Mouse (Mus musculus): ENCODE measurements at regions not wholly inside any gene's neighbourhood (a gene's known extent, or its start where the extent isn't known, plus 50 kb on each side); places are given as distances from the start of the nearest gene placed in this dataset.

DNA sequence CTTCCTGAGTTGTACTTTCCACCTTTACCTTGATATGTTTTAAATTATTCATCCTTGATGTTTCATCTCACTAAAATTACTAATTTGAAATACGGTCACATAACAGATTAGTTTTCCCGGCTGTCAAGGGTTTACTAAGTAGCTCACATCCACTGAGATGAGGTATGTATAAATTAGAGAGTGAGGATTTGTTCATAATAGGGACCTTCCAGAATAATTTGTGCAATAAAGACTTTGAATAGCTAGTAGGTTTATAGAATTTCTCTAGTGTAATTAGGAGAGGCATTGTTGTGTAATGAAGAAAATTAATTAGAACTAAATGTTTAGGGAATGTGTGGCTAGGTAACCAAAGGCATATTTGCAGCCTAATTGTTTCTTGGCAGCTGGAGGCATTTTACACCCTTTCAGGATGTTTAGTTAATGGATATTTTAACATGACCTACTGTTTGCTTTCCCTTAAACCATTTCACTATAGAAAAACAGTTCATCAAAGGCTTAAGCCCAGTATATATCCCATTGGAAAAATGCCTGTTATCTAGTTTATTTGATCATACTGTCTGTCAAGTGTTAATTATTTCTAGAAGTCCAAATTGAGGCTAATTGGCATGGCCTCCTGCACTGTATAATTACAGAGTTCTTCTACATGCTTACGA is 70.8 kb downstream of the Mat2b start:
- no peak for DNase-seq (ENCODE audit: low read depth, low spot score)

DNA sequence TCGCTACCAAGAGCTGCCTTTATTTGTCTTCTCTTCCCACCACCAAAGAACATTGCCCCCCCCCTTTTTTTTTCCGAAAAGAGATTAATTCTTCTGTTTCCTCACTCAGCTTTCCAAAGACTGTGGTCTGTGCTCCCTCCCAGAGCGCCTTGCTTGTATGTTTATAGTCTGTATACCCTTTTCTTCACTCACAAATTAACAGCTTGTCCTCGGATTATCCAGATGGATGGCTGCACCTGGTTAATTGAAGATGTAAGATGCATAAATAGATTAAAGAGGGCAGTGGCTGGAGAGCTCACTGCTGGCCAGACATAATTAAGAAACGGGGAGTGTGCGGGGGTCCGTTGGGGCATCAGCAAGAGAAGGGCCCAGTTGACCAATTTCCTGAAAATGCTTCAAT is 75.0 kb downstream of the Mat2b start:
- no peak for DNase-seq (ENCODE audit: low read depth, low spot score)

GRCm38 (mm10) chr11:40603008-40603407 is 92.0 kb downstream of the Mat2b start:
- no peak for DNase-seq (ENCODE audit: low read depth, low spot score)

GRCm38 (mm10) chr11:40601572-40601909 is 93.5 kb downstream of the Mat2b start:
- peak; percentile 38 for DNase-seq (ENCODE audit: low read depth, low spot score)

- no peak for DNase-seq (ENCODE audit: low read depth, low spot score)
Measured at GRCm38 (mm10) chr11:40600773-40601571, 94.0 kb downstream of the Mat2b start.

GRCm38 (mm10) chr11:40599956-40600772 is 94.8 kb downstream of the Mat2b start:
- DNase-seq (ENCODE audit: low read depth, low spot score): peak; percentile 51

- no peak for DNase-seq (ENCODE audit: low read depth, low spot score)
Measured at GRCm38 (mm10) chr11:40596347-40596746, 98.7 kb downstream of the Mat2b start.

DNA sequence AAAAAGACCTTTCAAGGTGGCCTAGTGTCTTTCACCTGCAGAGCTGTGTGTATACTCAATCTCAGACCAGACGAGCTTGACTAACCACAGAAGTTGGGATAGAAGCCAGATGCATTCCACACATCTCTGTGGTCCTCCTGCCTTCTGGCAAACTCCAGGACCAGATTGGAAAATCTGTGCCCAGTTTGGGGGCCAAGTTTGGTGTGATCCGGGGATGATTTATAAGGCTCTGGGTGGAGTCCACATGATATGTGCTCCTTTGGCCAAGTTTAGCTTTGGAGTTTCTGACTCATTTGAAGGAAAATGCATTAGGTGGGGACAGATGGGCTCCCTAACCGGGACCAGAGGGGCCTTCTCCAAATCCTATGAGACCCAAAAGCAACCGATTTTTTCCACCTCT is 102.9 kb downstream of the Mat2b start:
- no peak for DNase-seq (ENCODE audit: low read depth, low spot score)

DNA sequence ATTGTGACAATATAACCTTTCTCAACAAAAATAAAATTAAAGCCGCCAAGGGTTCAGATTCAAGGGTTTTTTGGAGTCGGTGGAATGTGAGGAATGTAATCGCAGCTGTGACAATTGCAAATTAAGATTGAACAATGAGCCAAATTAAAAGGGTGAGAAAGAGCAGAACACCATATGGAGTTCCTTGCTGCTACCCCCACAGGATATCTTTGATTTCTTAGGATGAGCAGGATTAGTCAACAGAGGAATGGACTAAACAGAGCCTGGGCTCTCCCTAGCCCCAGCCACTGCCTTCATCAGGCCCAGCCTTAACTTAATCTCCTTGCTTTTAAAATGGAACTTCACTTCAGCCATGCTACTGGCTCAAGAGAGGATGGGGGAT is 121.3 kb downstream of the Mat2b start:
- no peak for DNase-seq (ENCODE audit: low read depth, low spot score)

GRCm38 (mm10) chr11:40572953-40573757 is 121.8 kb downstream of the Mat2b start:
- DNase-seq (ENCODE audit: low read depth, low spot score): no peak

GRCm38 (mm10) chr11:40562866-40563265 is 132.1 kb downstream of the Mat2b start:
- no peak for DNase-seq (ENCODE audit: low read depth, low spot score)

GRCm38 (mm10) chr11:40561983-40562382 is 133.0 kb downstream of the Mat2b start:
- no peak for DNase-seq (ENCODE audit: low read depth, low spot score)

- DNase-seq (ENCODE audit: low read depth, low spot score): no peak
Measured at GRCm38 (mm10) chr11:40561400-40561799, 133.6 kb downstream of the Mat2b start.

- no peak for DNase-seq (ENCODE audit: low read depth, low spot score)
Measured at GRCm38 (mm10) chr11:40558486-40558885, 136.5 kb downstream of the Mat2b start.

DNA sequence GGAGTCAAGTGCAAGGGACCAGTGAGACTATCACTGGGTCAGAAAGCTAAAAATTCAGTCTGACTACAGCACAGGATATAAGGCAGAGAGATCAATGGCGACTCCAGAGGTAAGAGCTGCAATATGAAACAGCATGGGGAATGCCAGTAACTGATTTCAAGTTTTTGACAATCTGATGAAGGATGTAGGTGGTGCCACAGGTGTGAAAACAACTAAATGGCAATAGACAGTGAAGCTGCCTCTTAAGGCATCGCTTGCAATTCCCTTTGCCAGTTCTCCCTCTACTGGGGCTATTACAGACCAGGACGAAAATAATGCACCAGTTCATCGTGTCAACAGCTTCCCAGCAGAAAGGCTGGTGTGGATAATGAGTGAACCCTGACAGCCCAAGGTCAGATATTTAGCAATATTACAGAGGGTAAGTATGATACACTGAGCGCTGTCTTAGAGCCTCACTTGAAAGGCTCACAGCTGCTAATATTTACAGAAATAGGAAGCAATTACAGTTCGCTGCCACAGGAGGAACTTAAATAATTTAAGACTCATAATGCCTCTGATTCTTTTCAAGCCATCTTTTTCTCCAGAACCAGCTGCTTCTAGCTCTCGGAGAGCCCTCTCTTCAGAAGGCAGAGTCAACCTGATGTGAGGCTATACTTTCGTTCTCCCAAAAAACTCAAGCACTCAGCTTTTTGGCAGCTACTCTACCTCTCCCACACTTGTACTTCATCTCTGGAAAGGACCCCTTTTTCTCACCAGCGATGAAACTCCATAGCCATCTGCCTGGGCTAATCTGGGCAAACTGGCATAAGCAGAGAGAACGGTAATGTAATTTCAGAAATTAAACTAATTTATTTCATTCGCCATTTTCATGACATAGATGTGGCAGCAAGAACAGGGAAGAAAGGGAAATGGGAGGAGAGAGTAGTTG is 139.9 kb downstream of the Mat2b start:
- no peak for DNase-seq (ENCODE audit: low read depth, low spot score)

GRCm38 (mm10) chr11:40552054-40552453 is 142.9 kb downstream of the Mat2b start:
- no peak for DNase-seq (ENCODE audit: low read depth, low spot score)

- DNase-seq (ENCODE audit: low read depth, low spot score): no peak
Measured at GRCm38 (mm10) chr11:40546596-40546995, 148.4 kb downstream of the Mat2b start.

GRCm38 (mm10) chr11:40545537-40545936 is 149.5 kb downstream of the Mat2b start:
- no peak for DNase-seq (ENCODE audit: low read depth, low spot score)

DNA sequence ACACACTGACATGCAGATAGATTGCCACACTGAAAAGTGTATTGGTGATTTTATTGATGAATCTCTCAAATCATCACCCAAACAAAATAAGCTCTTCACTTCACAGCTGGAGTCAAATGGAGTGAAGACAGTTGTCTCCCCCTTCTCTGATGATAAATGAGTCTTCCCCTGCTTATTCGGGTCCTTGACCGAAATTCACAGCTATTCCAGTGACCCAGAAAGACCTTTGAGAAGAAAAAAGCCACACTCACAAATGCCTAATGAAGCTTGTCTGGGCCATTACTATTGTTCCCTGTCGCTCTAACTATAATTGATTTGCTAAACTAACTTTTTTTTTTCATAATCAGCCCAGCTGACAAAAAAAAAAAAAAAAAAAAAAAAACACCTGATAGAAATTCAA is 154.8 kb downstream of the Mat2b start:
- peak; percentile 5 for DNase-seq (ENCODE audit: low read depth, low spot score)

GRCm38 (mm10) chr11:40539776-40540175 is 155.2 kb downstream of the Mat2b start:
- DNase-seq (ENCODE audit: low read depth, low spot score): peak; percentile 16
